Mouse (Mus musculus) MEL (cell line): ENCODE measurements around the gene Il23a.

Experiments
- CHD2 ChIP-seq: IDR thresholded peaks from 2 replicates; pipeline ENCODE4 v1.6.1; 2011; ENCODE audit warnings: low read length, improper control_type of control experiment
- CTCF ChIP-seq, 3 experiments: IDR thresholded peaks in 2 of 3; conservative IDR thresholded peaks in 1 of 3; 2 replicates each; pipeline ENCODE4 v1.5.1; 2011 to 2012; ENCODE audit warnings: low read length in 3 of 3, low read depth in 2 of 3, mild to moderate bottlenecking in 2 of 3, improper control_type of control experiment in 1 of 3, inconsistent platforms in 1 of 3, mixed read lengths in 1 of 3, moderate library complexity in 1 of 3; ENCODE audit not compliant: control insufficient read depth in 1 of 3, insufficient read depth in 1 of 3, poor library complexity in 1 of 3, severe bottlenecking in 1 of 3
- E2F4 ChIP-seq: IDR thresholded peaks from 2 replicates; pipeline ENCODE4 v1.6.1; 2011; ENCODE audit warnings: low read depth, low read length, improper control_type of control experiment, borderline replicate concordance
- EP300 ChIP-seq, 2 experiments: IDR thresholded peaks; 2 replicates each; pipeline ENCODE4 v1.6.1; 2011; ENCODE audit warnings: improper control_type of control experiment in 2 of 2, low read length in 2 of 2, low read depth in 1 of 2, mild to moderate bottlenecking in 1 of 2
- GATA1 ChIP-seq: IDR thresholded peaks from 2 replicates; pipeline ENCODE4 v1.6.1; 2011; ENCODE audit warnings: low read depth, low read length, improper control_type of control experiment
- KAT2A ChIP-seq: conservative IDR thresholded peaks from 2 replicates; pipeline ENCODE4 v1.6.1; 2012; ENCODE audit warnings: low read depth, low read length, improper control_type of control experiment, inconsistent platforms
- NELFE ChIP-seq: IDR thresholded peaks from 2 replicates; pipeline ENCODE4 v1.6.1; 2011; ENCODE audit warnings: low read depth, low read length, improper control_type of control experiment
- POLR2A ChIP-seq, 2 experiments: IDR thresholded peaks; 2 replicates each; pipeline ENCODE4 v1.6.1; 2011 to 2012; ENCODE audit warnings: low read length in 2 of 2, mild to moderate bottlenecking in 2 of 2, control low read depth in 1 of 2, improper control_type of control experiment in 1 of 2, low read depth in 1 of 2, moderate library complexity in 1 of 2; ENCODE audit not compliant: control insufficient read depth in 1 of 2, insufficient read depth in 1 of 2, poor library complexity in 1 of 2
- POLR2AphosphoS2 ChIP-seq: IDR thresholded peaks from 2 replicates; pipeline ENCODE4 v1.6.1; 2011; ENCODE audit warnings: low read length, improper control_type of control experiment
- TAL1 ChIP-seq: IDR thresholded peaks from 2 replicates; pipeline ENCODE4 v1.6.1; 2012; ENCODE audit warnings: mild to moderate bottlenecking, inconsistent platforms, low read length, moderate library complexity, mixed read lengths
- ZMIZ1 ChIP-seq: IDR thresholded peaks from 2 replicates; pipeline ENCODE4 v1.6.1; 2012; ENCODE audit warnings: low read depth, mild to moderate bottlenecking, inconsistent platforms, low read length, improper control_type of control experiment, moderate library complexity

GRCm38 (mm10) chr10:128347541-128347940 lies 49.0 kb upstream of the Il23a start:
- TF ChIP-seq CTCF (IDR thresholded peaks at IDR 0.05 in 2 of 3, conservative IDR thresholded peaks at IDR 0.05 in 1 of 3; ENCODE audit: control insufficient read depth in 1 of 3, insufficient read depth in 1 of 3, low read depth in 2 of 3, low read length in 3 of 3, poor library complexity in 1 of 3, severe bottlenecking in 1 of 3) (no peak), E2F4 (no peak), KAT2A (no peak), TAL1 (no peak), POLR2AphosphoS2 (no peak), NELFE (no peak), CHD2 (no peak), ZMIZ1 (no peak), POLR2A (IDR thresholded peaks at IDR 0.05; ENCODE audit: control insufficient read depth in 1 of 2, insufficient read depth in 1 of 2, low read depth in 1 of 2, low read length in 2 of 2, poor library complexity in 1 of 2) (no peak), EP300 (IDR thresholded peaks at IDR 0.05; ENCODE audit: low read depth in 1 of 2, low read length in 2 of 2) (no peak), GATA1 (no peak)
